Mouse (Mus musculus): ENCODE measurements around the gene Lcn11.

Gene Lcn11

GRCm38 (mm10) chr2:25828344-25828947, 51.6 kb downstream of the Lcn11 start:
- DNase-seq (ENCODE audit: low spot score), result no peak

Measured in urinary bladder, postnatal 25 days (tissue).